Mouse (Mus musculus) stomach, embryonic 14.5 days (tissue): ENCODE measurements at regions not wholly inside any gene's neighbourhood (a gene's known extent, or its start where the extent isn't known, plus 50 kb on each side); places are given as distances from the start of the nearest gene placed in this dataset.

ENCODE experiments used
- ATAC-seq: fragments of 200-750 bp; cut with Nextera tagmentation; 2 replicates; pipeline ENCODE4 v1.8.0; 2017; ENCODE audit warnings: low read depth, moderate TSS enrichment; ENCODE audit not compliant: insufficient number of reproducible peaks, insufficient read depth, low FRiP score
- H3K27ac ChIP-seq: fragments of 300-500 bp; sonication (generic); 2 replicates; pipeline ENCODE4 v1.5.1; 2014; ENCODE audit warnings: mild to moderate bottlenecking, low read length, moderate library complexity, mixed read lengths
- H3K27me3 ChIP-seq: fragments of 300-500 bp; sonication (generic); 2 replicates; pipeline ENCODE4 v1.6.1; 2014; ENCODE audit warnings: low read length, control low read depth, mixed read lengths; ENCODE audit not compliant: control insufficient read depth, insufficient read depth
- H3K36me3 ChIP-seq: fragments of 300-500 bp; sonication (generic); 2 replicates; pipeline ENCODE4 v1.6.1; 2014; ENCODE audit warnings: mild to moderate bottlenecking, control low read depth, low read length, moderate library complexity, mixed read lengths; ENCODE audit not compliant: control insufficient read depth, insufficient read depth
- H3K4me1 ChIP-seq: fragments of 300-500 bp; sonication (generic); 2 replicates; pipeline ENCODE4 v1.6.1; 2014; ENCODE audit warnings: low read length, control low read depth, mixed read lengths; ENCODE audit not compliant: control insufficient read depth, insufficient read depth
- H3K4me2 ChIP-seq: fragments of 300-500 bp; sonication (generic); replicated peaks from 2 replicates; pipeline ENCODE4 v1.6.1; 2014; ENCODE audit warnings: low read depth, low read length, control low read depth
- H3K4me3 ChIP-seq: fragments of 300-500 bp; sonication (generic); 2 replicates; pipeline ENCODE4 v1.5.1; 2014; ENCODE audit warnings: low read depth, low read length, control low read depth
- H3K9ac ChIP-seq: fragments of 300-500 bp; sonication (generic); replicated peaks from 2 replicates; pipeline ENCODE4 v1.6.1; 2014; ENCODE audit warnings: low read depth, mild to moderate bottlenecking, control low read depth, low read length, moderate library complexity, mixed read lengths
- H3K9me3 ChIP-seq: fragments of 300-500 bp; sonication (generic); 2 replicates; pipeline ENCODE4 v1.6.1; 2016; ENCODE audit warnings: low read depth, low read length, control low read depth; ENCODE audit not compliant: control insufficient read depth
- WGBS: fragments of 180-500 bp; shearing (Covaris S2); extraction: QIAGEN DNeasy Blood & Tissue Kit; methylation state at CpG from one replicate; pipeline ENCODE4 v1.1.7; 2014; 5-methylcytosine and 5-hydroxymethylcytosine counted together

DNA sequence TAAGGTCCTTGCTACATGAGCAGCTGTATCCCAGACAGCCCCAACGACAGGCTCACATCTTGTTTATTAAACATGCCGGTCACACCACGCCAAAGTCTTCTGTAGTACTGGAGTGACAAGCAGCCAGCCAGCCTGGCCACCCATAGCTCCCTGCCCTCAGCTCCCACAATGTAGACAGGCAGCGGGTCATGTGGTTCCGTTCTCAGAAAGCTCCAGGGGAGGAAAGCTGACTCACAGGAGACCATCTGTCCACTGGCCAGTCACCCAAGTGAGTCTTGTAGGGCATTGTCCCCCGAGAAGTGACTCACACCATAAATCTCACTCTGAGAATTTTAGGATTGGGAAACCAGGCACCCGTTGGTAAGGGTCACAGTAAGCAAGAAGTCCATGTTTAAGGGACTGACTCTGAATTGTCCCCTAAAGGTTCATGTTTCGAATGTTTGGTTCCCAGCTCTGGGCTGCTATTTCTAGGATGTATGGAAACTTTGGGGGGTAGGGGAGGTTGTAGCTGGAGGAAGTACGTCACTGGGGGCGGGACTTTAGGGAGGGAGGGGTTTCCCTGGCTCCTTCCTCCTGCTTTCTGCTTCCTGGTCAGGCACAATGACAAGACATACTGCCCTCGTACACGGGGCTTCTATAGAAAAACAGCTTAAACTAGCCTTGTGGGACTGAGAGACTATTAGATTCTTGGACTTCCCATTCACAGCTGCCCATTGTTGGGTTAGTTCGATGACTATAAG is 203.0 kb upstream of the Tbx3 start:
- 69% methylated on average over 13 of the region's 13 CpGs for WGBS
- Histone ChIP-seq H3K4me2 (no peak overlapping the region), H3K36me3 (no peaks in the 10 kb centered on the region), H3K27me3 (no peaks in the 10 kb centered on the region), H3K27ac (no peak overlapping the region), H3K4me3 (no peak overlapping the region), H3K9ac (no peak overlapping the region), H3K9me3 (no peaks in the 10 kb centered on the region), H3K4me1 (no peaks in the 10 kb centered on the region)
- no peak for ATAC-seq

DNA sequence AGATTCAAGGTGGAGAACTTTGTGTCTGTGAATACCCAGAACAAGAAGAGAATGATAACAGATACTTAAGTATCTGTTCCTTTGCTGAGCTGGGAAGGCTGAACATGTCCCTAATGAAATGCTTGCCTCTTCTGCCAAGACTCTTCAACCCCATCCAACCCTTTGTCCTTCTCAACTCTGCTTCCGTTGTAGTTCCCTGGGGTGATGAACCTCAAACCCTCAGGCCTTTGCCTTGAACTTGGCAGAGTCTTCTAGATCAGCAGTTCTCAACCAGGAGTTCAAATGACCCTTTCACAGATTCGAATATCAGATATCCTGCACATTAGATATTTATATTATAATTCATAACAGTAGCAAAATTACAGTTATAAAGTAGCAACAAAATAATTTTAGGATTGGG is 192.5 kb upstream of the Tbx3 start:
- no peak for ATAC-seq
- 78% methylated on average over 2 of the region's 2 CpGs for WGBS
- Histone ChIP-seq H3K9me3 (no peaks in the 10 kb centered on the region), H3K4me3 (no peak overlapping the region), H3K27me3 (no peaks in the 10 kb centered on the region), H3K9ac (no peak overlapping the region), H3K27ac (no peak overlapping the region), H3K4me1 (peaks cover 9% of the 10 kb centered on the region; the same call in 1 of the 2 replicates), H3K36me3 (no peaks in the 10 kb centered on the region), H3K4me2 (no peak overlapping the region)

DNA sequence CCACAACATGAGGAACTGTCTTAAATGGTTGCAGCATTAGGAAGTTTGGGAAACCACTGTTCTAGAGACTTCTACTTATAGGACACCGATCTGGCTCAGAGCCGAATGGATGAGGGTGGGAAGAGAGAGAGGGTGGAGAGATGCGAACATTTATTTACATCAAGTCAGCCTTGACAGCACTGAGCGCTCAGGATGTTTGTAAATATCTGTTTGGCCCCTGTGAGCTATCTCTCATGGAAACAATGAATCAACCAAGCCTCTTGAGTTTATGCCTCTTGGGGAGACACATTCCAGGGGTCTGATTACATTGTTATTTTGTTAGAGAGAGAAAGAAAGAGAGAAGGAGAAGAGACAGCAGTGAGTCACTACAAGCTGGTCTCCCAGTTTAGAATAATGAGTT is 192.1 kb upstream of the Tbx3 start:
- no peak for ATAC-seq
- no peak overlapping the region for H3K4me3 ChIP-seq
- H3K9ac ChIP-seq = no peak overlapping the region
- H3K27ac ChIP-seq = no peak overlapping the region
- H3K4me1 ChIP-seq = peaks cover 9% of the 10 kb centered on the region; the same call in 1 of the 2 replicates
- 34% methylated on average over 4 of the region's 4 CpGs for WGBS
- no peaks in the 10 kb centered on the region for H3K36me3 ChIP-seq
- H3K4me2 ChIP-seq = no peak overlapping the region
- H3K27me3 ChIP-seq = no peaks in the 10 kb centered on the region
- no peaks in the 10 kb centered on the region for H3K9me3 ChIP-seq

DNA sequence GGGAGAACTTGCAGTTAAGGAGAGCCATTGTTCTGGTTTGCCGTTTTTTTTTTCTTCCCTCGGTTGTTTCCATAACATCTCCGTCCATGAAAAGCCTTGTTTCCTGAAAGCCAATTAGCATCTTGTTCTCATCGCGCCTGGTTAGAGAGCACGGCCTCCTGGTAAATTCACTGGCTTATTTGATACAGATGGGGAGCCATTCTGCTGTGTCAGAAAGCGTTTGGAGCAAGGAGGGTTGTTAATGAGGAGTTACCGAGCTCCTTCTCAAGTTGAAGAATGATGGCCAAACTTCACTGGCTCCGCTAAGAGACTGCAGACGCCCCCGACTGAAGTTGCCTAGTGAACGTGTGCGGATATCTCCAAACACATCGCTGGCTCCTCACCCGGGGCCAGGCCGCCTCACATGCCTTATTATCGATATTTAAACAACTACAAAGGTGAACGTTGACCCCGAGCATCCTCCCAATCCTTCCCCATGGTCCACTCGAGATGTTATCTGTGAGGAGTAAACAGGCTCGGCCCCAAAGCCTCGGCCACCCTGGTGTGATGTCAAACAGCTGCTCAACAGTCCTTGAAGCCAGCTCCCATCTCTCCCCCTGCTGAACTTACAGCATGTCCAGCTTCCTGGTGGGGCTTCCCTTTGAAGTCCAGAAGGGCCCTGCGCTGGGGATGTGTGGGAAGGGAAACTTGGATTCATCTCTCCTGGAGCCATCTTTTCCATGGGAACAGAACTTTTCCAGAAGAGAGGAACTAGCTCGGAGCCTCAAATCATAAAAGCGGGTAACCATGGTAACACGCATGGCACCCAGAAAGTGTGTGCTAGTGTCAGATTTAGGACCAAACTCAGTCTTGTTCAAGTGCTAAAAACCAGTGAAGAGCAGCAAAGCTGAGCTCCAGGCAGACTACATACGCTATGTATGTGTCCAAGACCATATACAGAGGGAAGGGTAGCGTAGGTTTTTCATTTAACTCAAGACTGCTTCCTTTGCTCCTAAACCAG is 190.0 kb upstream of the Tbx3 start:
- WGBS = 28% methylated on average over 28 of the region's 28 CpGs
- Histone ChIP-seq H3K36me3 (no peaks in the 10 kb centered on the region), H3K27ac (no peak overlapping the region), H3K4me3 (no peak overlapping the region), H3K4me1 (peaks cover 9% of the 10 kb centered on the region; the same call in 1 of the 2 replicates), H3K9ac (no peak overlapping the region), H3K27me3 (no peaks in the 10 kb centered on the region), H3K9me3 (no peaks in the 10 kb centered on the region), H3K4me2 (no peak overlapping the region)
- ATAC-seq = peak; percentile 33; the same call in 1 of the 2 replicates

DNA sequence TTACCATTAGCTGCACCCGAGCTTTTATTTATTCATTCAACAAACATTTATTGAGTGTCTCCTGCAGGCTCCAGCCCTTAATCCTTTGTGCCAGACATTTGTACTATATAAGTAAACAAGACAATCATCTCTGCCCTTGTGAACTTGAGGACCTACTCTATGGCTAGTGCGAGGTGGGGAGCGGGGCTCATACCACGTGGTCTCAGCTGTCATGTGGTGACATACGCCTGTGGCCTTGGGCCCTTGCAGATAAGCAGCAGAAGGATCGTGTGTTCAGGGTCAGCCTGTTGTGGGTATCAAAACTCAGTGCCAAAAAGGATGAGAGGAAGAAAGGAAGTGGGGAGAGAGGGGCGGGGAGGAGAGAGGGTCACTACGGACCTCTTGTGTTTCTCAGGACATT is 186.8 kb upstream of the Tbx3 start:
- Histone ChIP-seq H3K27me3 (no peaks in the 10 kb centered on the region), H3K36me3 (no peaks in the 10 kb centered on the region), H3K27ac (no peak overlapping the region), H3K4me2 (no peak overlapping the region), H3K9ac (no peak overlapping the region), H3K4me3 (no peak overlapping the region), H3K4me1 (peaks cover 9% of the 10 kb centered on the region; the same call in 1 of the 2 replicates), H3K9me3 (no peaks in the 10 kb centered on the region)
- WGBS = 51% methylated on average over 8 of the region's 8 CpGs
- no peak for ATAC-seq

DNA sequence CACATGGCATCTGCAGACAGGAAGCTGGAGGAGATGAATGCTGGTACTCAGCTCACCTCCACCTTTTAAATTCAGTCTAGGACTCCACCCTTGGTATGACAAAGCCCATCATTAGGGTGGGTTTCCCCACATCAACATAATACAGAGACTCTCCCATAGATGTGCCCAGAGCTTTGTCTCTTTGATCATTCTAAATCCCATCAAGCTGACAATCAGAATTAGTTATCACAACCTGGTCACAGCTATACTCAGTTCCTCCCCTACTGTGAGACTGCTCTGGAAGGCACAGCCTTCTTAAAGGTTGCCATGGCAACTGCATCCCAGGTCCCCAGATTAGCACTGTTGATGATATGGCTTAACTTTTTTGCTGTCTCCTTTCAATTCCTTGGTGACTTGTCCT is 184.3 kb upstream of the Tbx3 start:
- no peak overlapping the region for H3K27ac ChIP-seq
- no peak overlapping the region for H3K4me2 ChIP-seq
- H3K27me3 ChIP-seq = no peaks in the 10 kb centered on the region
- H3K4me3 ChIP-seq = no peak overlapping the region
- H3K36me3 ChIP-seq = no peaks in the 10 kb centered on the region
- H3K9ac ChIP-seq = no peak overlapping the region
- H3K9me3 ChIP-seq = no peaks in the 10 kb centered on the region
- ATAC-seq = no peak
- no peaks in the 10 kb centered on the region for H3K4me1 ChIP-seq

DNA sequence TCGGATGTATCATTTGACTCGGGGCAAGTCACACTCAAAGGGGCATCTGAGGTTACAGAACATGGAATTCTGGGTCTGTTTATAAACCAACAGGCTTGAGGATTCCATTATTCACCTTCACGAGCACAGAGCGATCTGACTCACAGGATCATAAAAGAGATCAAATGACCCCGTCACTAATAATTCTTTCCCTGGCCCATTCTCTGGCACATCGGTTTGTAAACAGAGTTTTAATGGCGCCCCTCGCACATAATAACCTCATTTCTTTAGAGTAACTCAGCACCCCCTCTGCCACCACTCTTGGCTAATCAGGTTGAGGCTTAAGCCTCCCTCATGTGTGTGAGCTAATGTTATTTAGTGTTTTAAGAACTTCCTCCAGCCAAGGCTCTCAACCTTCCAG is 183.3 kb upstream of the Tbx3 start:
- WGBS = 25% methylated on average over 8 of the region's 8 CpGs
- H3K36me3 ChIP-seq = no peaks in the 10 kb centered on the region
- H3K4me1 ChIP-seq = no peaks in the 10 kb centered on the region
- H3K9ac ChIP-seq = no peak overlapping the region
- H3K4me2 ChIP-seq = no peak overlapping the region
- no peaks in the 10 kb centered on the region for H3K9me3 ChIP-seq
- ATAC-seq = no peak
- no peak overlapping the region for H3K27ac ChIP-seq
- no peak overlapping the region for H3K4me3 ChIP-seq
- no peaks in the 10 kb centered on the region for H3K27me3 ChIP-seq

DNA sequence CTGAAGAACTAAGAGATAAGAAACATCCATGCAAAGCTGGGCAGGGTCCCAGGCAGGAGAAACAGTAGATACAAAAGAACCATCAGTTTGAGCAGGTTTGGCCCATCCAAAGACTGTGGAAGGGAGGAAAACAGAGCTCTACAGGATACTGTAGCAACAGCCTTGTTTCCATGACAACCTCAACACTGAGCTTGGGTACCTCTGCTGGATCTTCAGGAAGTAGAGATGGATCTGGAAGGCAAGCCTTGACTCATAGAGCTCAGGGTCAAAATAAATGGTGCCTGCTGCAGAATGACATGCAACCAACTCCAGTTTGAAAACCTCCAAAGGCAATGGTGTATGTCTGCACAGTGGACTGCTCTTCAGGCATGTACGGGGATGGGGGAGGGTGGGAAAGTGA is 173.0 kb upstream of the Tbx3 start:
- no peak overlapping the region for H3K4me3 ChIP-seq
- no peaks in the 10 kb centered on the region for H3K27me3 ChIP-seq
- no peaks in the 10 kb centered on the region for H3K4me1 ChIP-seq
- no peak overlapping the region for H3K4me2 ChIP-seq
- H3K9ac ChIP-seq = no peak overlapping the region
- WGBS = 80% methylated on average over 1 of the region's 1 CpGs
- ATAC-seq = no peak
- H3K9me3 ChIP-seq = no peaks in the 10 kb centered on the region
- H3K27ac ChIP-seq = no peak overlapping the region
- no peaks in the 10 kb centered on the region for H3K36me3 ChIP-seq
